Mouse (Mus musculus) heart, postnatal 25 days (tissue): ENCODE measurements at regions not wholly inside any gene's neighbourhood (a gene's known extent, or its start where the extent isn't known, plus 50 kb on each side); places are given as distances from the start of the nearest gene placed in this dataset.

Experiments
- DNase-seq: peaks from one replicate; pipeline ENCODE4 v3.0.0; 2022; ENCODE audit warnings: low spot score
- intact Hi-C: fragments of 180-260 bp; cut with DNase I; formaldehyde crosslinking; loops from one replicate; pipeline ENCODE4 v1.15.1; 2025

DNA sequence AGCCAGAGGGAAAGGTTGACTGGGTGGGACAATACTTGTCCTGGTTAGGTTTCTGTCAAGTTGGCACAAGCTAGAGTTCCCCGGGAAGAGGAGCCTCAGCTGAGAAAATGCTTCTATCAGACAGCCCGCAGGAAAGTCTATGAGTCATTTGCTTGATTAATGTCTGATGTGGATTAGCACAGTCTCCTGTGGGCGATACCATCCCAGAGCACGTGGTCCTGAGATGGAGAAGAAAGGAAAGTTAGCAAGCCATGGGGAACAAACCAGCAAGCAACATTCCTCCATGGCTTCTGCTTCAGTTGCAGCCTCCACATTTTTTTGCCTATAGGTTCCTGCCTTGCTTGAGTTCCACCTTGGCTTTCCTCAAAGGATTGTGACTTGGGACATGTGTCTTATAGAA lies 121.8 kb downstream of the Rchy1 start:
- DNase-seq: no peak
- intact Hi-C loops: no loop called here

DNA sequence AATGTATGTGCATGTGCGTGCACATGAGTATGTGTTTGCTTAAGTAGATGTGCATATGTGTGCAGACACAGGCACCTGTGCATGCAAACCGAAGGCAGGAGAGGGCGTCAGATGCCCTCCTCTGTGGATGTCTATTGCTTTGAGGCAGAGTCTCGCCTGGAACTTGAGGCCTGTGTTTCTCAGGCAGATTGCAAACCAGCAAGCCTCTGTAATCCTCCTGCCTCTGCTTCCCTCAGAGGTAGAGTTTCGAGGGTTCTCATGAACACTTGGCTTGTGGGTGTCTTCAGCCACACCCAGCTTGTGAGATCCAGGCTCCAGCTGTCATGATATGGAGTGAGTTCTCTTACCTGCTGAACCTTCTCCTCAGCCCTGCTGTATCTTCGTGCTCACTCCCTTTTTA lies 134.4 kb downstream of the Rchy1 start:
- intact Hi-C loops: no loop called here
- DNase-seq: no peak

DNA sequence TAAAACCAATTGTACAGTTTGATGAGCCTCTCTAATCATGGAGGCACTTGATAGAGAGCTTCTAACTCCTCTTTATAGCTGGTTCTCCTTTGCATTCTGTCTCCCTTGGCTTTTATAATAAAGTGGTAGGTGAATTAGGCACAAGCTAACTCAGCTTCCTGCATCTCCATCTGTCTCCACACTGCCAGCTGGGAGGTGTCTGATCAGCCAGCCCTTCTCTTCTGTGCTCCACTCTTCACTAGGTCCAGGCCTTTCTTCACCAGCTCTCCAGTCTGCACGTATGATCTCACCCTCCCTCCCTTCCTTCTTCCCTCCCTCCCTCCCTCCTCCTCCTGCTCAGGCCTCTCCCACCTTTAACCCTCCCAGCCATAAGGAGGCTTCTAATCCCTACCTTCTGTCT lies 136.2 kb downstream of the Rchy1 start:
- intact Hi-C loops: no loop called here
- no peak for DNase-seq

DNA sequence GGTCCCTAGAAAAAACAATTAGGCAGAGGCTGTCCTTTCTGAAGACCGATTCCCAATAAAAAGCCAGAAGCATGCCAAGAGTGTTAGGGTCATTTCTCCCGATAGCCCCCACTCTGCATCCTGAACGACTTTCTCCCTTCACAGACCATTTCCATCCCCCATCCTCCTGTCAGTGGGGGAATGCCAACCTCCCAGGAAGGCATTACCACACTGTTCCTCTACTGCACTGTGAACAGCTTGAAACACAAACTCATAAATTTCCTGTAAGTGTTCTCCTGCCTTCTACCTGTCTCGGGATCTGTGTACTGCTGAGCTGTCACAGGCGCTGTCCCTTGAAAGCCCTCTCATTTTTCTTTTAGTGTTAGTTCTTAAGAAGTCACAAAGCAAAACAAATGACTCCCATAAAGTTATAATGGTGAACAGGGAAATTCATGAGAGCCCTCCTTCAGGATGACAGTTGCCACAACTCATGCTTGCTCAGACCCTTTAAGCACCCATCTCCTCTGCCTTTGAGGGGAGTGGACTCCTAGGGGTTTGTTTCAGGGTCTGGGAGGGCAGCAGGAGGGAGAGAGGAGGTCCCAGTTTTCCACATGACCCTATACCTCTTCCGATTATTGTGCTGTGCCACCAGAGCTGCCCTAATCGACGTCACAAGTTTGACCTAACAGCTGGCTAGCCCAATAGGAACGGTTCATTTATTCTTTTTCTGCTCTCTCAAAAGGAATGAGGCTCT lies 139.9 kb downstream of the Rchy1 start:
- intact Hi-C loops: no loop called here
- DNase-seq: no peak

DNA sequence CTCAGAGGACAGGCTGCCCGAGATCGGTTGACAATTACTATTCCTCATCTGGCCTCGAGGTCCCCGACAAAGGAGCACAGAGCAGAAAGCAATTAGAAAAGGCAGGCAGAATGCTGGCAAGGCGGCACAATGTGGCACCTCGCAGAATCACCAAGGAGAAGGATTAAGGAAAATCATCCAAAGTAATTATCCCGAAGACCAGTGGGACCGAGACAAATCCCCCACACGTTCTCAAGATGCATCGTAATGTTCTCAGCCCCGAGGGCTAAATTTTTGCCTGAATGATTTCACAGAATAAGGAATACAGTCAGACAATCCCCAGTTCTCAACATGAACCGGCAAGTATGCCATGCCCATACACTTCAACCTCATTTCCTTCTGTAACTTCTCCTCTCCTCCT lies 144.1 kb downstream of the Rchy1 start:
- intact Hi-C loops: no loop called here
- DNase-seq: no peak

DNA sequence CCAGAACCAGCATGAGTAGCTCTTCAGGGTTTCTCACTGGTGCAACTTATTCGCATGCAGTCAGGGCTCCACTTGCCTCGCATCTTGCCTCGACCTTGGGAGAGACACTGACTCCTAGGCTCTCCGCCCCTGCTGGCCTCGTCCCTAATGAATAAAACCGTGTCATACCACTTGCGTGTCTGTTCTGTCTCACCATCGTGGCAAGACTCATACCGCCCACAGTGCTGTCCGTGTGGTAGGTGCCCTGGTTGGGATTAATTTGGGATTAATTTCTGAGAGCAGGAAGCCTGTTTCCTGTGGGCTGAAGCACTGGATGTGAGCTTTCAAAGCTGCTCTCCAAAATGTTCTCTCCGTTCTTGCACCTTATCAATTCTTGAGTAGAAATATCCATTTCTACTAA lies 144.7 kb downstream of the Rchy1 start:
- intact Hi-C loops: no loop called here
- DNase-seq: no peak

DNA sequence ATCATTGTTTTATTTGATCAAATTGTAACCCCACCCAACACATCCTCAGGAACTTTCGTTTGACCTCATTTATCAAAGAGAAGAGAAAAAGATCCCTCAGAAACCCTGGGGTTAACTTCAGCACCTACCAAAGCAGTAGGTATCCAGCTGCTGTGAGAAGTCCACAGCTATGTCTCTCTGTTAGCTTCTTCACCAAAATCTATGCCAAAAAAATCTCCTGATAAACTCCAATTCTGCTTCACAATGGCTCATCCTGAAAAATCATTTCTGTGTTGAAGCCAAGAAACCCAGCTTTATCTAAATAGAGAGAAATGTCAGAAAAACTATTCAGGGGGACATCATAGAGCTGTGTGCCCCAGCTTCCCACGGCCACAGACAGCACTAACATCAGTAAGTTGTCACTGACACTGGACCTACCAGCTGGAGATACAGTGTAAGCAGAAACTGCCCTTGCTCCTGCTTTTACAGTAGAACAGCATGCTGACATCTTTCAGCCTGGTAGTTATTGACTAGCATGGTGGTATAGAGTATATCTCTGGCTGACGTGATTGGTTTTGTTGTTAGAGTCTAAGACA lies 146.4 kb downstream of the Rchy1 start:
- DNase-seq: no peak
- intact Hi-C loops: no loop called here

DNA sequence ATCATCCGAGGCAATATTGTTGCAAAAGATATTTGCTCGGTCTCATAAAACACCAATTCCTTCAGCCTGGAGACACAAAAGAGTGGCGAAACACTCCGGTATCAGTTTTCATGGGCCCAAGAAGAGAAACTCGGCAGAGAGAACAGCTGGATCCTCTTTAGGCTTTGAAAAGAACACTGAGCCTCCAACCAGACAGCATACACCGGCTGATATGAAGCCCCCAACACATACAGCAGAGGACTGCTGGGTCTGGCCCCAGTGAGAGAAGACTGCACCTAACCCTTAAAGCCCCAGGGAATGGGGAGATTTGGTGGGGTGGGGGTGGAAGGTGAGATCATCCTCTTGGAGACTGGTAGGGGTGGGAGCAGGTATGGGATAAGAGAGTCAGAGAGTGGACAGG lies 147.9 kb downstream of the Rchy1 start:
- intact Hi-C loops: no loop called here
- DNase-seq: no peak

DNA sequence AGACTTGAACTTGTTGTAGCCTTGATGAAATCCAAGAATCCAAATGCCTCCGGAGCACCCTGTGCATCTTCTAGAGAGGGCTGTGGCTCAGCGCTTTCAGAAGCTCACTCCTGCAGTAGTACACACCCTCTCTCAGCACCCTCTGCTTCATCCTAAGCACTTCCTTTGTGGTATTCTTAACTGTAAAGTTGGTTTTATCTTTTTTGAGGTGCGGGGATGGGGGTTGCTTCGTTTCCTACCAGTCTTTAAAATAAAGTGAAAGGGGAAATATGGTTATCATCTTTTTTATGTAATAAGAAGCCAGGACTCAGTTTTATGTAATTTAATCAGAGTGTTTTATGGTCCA lies 148.5 kb downstream of the Rchy1 start:
- intact Hi-C loops: no loop called here
- no peak for DNase-seq

DNA sequence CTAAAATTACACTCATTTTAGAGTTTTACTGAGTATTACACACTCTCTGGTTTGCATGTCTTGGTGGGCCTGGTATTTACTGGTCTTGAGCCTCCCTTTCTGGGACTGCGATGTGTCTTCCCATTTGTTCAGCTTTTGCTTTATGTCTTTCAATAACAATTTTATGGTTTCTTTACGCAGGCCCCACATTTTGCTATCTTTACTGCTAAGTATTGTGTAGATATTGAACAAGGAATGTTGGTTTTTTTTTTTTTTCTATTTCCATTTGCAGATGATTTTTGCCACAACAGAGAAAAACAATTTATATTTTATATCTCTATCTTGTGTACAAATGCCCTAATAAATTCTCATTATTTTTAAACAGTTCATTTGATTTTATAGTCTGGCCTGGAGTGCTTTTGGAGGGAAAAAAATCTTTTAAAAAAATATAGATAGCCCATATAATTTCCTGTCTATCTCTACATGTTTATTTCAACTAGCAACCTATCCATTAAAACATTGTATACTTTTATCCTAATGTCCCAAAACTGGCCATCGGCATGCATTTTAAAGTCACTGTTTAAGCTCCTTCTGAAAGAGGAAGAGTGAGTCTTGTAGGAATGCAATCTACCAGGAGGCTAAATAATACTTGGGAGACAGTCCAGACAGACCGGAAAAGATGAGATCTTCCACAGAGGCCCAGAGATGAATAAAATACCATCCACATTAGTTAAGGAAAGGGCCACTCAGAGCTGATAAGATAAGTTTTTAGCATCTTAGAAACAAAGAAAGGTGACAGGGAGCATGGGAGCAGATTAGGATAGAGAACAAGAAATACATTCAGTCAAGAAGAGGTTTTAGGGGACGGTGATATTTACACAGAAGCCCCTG lies 149.1 kb downstream of the Rchy1 start:
- intact Hi-C loops: no loop called here

DNA sequence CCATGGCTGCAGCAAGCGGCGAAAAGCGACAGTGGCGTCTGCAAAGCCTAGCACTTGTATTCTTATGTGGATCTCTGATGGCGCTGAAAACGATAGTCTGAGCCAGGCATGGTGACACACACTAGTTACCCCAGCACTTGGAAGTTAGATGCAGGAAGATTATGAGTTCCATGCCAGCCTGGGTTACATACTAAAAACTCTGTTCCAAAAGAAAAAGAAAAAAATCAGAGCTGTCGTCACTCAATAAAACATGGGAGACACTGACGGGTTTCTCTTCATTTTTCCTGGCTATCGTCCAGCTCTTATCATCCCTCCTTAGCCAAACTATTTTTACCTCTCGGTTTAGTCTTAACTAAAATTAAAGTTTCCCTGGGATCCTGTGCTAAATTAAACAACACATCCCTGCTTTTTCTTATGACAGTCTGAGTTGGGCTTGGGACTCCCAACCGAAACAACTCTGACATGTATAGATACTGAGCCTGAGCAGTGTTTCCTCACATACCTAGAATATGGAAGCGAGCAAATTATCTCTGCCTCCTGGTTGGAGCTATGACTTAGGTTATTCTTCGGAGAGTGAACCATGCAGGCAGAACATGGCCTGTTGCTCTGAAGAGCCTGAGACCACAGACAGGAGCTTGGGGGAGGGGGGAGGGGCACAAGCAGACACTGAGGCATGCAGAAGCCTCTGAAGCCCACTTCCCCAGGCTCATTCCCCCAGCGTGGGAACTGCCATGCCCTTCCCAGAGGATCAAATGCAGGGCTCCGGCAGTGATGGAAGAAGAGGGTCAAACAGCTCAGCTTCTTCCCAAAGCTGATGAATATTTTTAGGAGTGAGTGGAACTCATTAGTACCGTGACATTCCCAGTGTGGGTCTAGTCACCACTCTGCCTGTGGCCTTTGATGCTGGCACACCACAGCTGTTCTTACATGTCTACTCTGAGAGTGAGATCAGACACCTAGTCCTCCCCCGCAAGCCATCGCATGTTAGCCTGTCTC lies 155.5 kb downstream of the Rchy1 start:
- DNase-seq: no peak
- intact Hi-C loops: no loop called here

More for the DNA sequence above, 149.1 kb downstream of the Rchy1 start:
- no peak for DNase-seq

DNA sequence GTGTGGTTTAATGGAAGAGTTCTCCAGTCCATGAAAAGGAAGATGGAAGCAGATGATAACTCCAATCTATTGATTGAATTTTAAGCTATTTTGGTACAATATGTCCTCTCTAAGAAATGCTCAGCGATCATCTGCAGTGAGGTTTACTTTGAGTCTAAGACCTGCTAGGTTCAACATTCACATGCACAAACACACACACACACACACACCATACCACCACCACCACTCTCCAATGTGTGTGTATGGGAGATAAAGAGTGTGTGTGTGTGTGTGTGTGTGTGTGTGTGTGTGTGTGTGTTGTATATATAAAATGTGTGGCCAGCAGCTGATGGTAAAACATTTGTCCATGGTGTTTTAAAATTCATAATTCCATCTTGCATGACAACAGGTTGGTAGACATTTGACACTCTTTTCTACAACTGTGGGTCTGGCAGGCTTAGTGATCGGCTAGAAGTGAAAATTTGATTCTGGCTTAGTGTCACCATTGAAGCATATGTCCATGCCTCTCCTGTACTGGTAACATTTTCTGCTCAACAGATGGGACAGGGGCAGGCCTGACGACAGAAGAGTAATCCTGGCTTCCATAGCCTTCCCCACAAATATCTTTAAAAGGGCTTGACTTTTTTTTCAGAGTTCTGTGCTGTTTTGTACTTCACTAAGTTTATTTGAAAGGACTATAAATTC lies 161.4 kb downstream of the Rchy1 start:
- DNase-seq: no peak

DNA sequence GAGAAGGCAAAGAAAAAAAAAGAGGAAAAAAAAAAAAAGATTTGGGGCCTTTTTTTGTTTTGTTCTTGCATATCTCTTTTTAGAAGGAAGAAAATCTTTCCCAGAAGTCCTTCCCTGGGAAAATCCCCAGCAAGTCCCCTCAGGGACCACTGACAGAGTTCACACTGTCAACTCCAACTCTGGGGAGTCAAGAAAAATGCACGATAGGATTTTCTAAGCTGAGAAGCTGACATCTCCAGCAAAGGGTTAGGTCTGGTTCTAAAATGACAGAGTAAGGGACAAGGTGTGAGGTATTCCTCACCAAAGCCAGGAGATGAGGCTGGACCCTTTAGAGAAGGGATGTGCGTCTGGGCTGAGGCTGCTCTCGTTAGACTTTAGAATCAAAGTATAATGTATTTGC lies 165.5 kb downstream of the Rchy1 start:
- intact Hi-C loops: loop anchor here (10.0 kb wide), 1 partner anchor 283 kb away; the partner anchor contains the start of gene Parm1
- no peak for DNase-seq

More for the DNA sequence above, 161.4 kb downstream of the Rchy1 start:
- intact Hi-C loops: no loop called here

DNA sequence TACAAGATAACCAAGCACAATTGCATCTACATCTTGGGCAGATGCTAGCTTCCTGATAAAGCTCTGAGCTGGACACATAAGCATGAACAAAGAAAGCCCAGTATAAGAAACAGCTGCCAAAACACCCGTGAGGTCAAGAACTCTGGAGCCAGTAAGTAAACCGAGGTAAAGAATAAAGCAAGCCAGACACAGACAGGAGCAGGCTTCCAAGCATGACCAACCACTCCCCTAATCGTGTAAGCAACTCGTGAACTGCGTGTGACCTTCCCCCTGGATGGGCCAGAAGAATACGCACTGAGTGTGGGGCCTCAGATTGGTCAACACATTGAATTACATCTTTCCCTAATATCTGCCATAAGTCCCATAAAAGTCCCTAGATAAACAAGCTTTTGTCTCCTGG lies 170.1 kb downstream of the Rchy1 start:
- no peak for DNase-seq
- intact Hi-C loops: loop anchor here (10.0 kb wide), 1 partner anchor 278 kb away; the partner anchor contains the start of gene Parm1

DNA sequence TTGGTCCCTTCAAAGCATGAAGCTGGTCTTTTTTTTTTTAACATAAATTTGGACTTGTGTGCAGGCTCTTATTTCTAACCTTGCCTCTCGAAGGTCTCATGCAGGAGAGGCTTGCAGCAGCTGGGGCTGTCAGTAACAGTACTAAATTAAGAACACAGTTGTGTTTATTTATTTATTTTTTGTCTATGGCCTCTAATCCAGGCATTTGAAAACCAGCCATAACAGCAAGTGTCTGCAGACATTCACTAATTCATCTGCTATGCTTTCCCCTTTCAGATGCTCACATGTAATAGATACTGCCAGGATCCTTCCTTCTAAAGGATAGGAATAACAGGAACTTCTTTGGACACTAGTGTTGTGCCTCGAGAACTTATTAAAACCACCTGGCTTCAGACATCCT lies 172.5 kb downstream of the Rchy1 start:
- DNase-seq: no peak
- intact Hi-C loops: loop anchor here (10.0 kb wide), 1 partner anchor 276 kb away; the partner anchor contains the start of gene Parm1

DNA sequence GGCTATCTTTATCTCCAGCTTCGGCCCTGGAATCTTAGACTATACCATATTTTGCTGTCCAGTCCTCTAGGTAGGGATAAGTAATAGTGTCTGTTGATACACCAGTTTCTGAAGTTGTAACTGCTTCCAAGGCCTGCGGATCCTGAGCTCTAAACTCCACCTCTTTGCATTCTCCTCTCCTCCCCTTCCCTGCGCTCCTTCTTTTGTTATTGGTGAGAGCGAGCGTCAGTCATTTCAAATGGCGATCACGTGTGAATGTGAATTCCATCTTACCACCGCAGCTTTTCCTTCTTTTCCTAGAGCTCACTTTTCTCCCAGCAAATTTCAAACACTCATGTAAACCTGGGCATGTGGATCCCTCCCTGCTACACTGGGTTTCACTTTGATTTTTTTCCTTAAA lies 178.9 kb downstream of the Rchy1 start:
- DNase-seq: no peak
- intact Hi-C loops: no loop called here

DNA sequence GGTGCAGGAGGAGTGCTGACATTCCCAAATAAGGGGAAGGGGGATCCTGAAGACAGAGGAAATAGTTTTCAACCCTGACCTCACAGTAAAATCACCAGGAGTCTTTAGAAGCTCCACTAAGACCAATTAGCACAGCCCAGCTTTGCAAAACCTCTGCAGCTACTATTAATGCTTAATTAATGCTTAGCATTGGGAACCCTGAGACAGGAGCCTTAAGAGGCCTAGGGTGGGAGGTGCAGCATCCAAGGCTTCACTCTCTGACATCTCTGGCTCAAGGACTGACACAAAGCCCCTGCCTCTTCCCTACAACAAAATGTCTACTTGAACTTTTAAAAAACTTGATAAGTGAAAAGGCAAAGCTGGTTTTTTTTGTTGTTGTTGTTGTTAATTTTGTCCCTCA lies 185.9 kb downstream of the Rchy1 start:
- intact Hi-C loops: no loop called here
- no peak for DNase-seq

DNA sequence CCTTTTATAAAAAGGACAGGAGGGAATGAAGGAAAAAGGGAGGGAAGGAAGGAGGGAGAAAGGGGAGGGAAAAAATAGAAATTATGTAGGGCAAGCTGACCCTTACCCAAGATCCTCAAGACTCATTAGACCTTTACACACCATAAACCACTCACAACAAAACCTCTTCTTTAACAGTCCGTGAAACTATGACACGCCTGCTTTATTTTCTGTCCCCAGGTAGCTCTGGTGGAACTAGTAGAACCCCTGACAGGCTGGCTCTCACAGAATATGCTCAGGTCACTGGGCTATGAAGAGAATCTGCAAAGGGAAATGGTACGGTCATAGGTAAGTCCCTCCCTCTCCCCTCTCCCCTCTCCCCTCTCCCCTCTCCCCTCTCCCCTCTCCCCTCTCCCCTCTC lies 188.8 kb downstream of the Rchy1 start:
- DNase-seq: no peak
- intact Hi-C loops: no loop called here

DNA sequence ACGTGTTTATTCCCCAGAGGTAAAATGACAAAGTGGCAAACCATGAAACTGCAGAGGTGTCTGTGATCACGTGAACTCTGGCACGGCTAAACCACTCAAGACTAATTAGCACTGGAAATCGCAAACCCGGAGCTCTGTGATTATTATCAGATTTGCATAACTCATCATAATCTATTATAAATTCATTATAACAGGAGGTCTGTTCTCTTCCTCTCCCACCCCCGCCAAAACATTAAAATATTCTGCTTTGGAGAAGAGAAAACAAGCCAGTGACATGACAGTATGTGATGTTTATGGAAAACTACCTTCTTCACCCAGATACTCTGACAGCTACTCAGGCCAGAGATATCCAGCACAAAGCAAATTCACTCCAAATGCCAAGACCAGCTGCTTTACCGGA lies 195.0 kb downstream of the Rchy1 start:
- no peak for DNase-seq
- intact Hi-C loops: no loop called here
